Mouse (Mus musculus) mouse embryonic stem cell (cell line): ENCODE data around the gene Brap.
"Not testable (repeated sequence)": the region's sequence is repeated elsewhere in the genome, so short reads cannot be mapped to it uniquely, and the experiment has no call there.

Experiments
- in situ Hi-C, 2 experiments: fragments of 300-500 bp; cut with MboI; formaldehyde crosslinking; loops; 1 replicate in 1 of 2; 3 replicates in 1 of 2; pipeline ENCODE4 v1.14.3; 2019 to 2020; ENCODE audit warnings: low sequenced_read_pairs in 2 of 2, low pct_unique_long_range_greater_than_20kb in 1 of 2, mixed read lengths in 1 of 2; ENCODE audit not compliant: unreplicated experiment in 1 of 2

Gene Brap

GRCm38 (mm10) chr5:121664078-121664477 is 3.7 kb downstream of the Brap start:
- in situ Hi-C loops: no loop called here

GRCm38 (mm10) chr5:121664971-121665370 is 4.6 kb downstream of the Brap start:
- in situ Hi-C loops: no loop called here

DNA sequence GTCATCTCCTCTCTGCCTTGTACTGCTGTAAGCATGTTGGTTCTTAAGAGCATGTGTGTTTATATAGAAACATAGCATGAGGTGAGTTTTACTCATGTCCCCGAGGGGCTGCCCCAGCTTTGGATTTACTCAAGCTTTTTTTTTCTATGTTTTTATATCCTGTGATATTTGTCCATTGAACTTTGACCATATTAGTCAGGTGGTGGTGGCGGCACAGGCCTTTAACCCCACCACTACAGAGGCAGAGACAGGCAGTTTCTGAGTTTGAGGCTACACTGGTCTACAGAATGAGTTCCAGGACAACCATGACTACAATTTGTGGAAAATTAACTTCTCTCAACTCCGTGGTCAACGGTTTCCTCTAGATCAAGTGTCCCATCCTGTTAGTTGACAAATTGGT is 6.7 kb downstream of the Brap start:
- in situ Hi-C loops: no loop called here

GRCm38 (mm10) chr5:121668411-121668810 is 8.0 kb downstream of the Brap start:
- in situ Hi-C loops: no loop called here

GRCm38 (mm10) chr5:121670412-121670811 is 10.0 kb downstream of the Brap start:
- in situ Hi-C loops: no loop called here

- in situ Hi-C loops: no loop called here
Measured at GRCm38 (mm10) chr5:121682250-121682649, 21.9 kb downstream of the Brap start.

DNA sequence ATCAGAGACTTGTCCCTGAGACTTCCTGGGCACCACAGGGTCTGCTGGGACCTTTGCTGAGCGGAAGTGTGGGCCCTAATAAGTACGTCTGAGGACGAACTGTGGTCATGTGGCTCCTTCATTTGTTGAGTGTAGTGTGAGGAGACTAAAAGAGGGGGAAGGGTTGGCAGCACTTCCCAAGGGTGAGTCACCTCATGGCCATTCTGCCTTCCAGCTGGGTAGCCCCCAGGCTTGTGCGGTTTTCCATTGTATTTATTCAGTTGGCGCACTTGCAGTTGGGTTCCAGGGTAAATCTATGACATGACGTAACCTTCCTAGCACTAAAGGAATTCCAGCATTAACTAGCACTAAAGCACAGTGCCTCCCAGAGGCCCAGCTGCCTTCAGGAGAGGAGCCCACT is 25.1 kb downstream of the Brap start:
- in situ Hi-C loops: no loop called here

- in situ Hi-C loops: no loop called here
Measured at GRCm38 (mm10) chr5:121686113-121686898, 25.9 kb downstream of the Brap start.

DNA sequence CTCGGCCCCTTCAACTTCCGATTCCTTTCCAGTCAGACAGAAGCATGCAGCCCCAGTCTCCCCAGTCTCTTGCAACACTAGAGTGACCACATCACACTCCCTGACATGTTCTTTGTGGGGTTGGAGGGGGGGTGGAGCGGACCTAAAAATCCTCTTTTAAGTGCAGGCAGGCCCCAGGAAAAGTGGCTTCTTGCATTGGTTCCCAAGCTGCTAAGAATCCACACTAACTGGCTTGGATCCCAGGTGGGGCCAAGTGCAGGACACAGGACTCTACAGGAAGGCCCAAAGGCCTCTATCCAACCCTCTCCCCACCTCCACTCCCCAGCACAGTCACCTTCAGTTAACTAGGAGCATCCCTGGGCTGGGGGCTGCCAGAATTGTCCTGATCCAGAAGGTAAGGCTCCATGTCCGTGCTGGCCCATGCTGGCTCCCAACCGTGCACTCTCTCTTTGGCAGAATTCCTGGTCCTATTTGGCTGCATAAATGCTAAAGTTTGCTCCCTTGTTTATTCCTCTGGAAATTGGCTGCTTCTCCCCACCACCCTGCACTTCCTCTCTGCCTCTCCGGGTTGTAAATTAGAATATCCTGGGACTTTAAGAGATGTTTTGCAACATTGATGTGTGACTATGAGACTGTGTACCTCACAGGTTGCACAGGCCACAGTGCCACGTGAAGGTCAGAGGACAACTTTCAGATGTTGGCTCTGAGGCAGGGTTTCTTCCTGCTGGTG is 30.3 kb downstream of the Brap start:
- in situ Hi-C loops: no loop called here

DNA sequence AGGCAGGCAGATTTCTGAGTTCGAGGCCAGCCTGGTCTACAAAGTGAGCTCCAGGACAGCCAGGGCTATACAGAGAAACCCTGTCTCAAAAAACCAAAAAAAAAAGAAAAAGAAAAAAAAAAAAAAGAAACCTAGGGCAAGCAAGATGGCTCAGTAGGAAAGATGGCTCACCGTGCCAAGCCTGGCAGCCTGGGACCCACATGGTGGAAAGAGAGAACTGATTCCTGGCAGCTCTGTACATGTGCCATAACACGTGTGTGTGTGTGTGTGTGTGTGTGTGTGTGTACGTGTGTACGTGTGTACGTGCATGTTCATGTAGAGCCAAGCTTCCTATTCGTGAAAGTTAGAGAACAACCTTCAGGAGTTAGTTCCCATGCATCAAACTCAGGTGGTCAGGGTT is 31.1 kb downstream of the Brap start:
- in situ Hi-C loops: not testable (repeated sequence)

DNA sequence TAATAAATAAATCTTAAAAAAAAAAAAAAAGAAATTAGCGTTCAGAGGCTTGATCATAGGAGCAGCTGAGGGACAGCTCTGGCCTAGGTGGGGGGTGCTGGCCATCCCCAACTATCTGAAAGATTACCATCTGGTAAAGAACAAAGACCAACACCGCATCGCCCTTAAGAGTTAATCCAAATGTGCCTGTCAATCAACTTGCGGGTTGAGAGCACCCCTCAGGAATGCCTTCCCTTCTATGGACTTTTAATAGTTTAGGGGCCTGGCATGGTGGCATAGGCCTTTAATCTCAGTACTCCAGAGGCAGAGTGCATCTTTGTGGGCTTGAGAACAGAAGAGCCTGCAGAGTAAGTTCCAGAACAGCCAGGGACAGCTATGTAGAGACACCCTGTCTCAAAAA is 32.5 kb downstream of the Brap start:
- in situ Hi-C loops: no loop called here

GRCm38 (mm10) chr5:121696761-121697160 is 36.4 kb downstream of the Brap start:
- in situ Hi-C loops: no loop called here

DNA sequence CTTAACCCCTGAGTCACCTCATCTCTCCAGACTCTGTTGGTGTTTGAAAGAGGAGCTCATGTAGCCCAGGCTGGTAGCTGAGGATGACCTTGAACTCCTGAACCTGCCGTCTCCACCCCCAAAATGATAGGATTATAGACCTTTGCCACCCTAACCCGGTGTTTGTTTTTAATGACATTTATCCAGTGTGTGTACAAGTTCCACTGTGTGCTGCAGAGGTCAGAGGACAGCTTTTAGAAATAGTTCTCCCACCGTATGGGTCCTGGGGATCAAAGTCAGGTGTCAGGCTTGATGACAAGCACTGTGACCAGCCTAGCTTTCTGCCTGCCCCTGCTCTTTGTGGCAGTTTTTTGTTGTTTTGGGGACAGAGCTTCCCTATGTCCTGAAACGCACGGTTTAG is 39.5 kb downstream of the Brap start:
- in situ Hi-C loops: no loop called here

DNA sequence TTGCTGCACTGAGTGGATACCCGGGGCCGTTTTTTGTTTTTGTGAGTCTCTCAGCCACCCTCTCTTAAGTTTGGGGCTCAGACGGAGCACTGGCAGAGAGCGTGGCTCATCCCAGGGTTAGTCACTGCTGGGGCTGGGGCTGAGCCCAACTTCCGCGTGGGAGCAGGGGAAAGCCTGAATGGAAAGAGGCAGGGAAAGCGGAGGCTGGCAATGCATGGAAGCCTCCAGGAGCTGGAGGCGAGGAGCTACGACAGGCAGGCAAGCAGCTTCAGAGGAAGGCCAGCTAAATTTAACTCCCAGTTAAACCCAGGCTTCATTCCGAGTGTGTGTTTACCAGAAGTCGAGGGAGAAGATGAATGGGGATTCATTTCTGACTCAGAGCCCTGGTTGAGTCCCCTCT is 40.1 kb downstream of the Brap start:
- in situ Hi-C loops: no loop called here

- in situ Hi-C loops: no loop called here
Measured at GRCm38 (mm10) chr5:121701111-121701769, 40.9 kb downstream of the Brap start.

GRCm38 (mm10) chr5:121703341-121703740 is 43.0 kb downstream of the Brap start:
- in situ Hi-C loops: no loop called here

DNA sequence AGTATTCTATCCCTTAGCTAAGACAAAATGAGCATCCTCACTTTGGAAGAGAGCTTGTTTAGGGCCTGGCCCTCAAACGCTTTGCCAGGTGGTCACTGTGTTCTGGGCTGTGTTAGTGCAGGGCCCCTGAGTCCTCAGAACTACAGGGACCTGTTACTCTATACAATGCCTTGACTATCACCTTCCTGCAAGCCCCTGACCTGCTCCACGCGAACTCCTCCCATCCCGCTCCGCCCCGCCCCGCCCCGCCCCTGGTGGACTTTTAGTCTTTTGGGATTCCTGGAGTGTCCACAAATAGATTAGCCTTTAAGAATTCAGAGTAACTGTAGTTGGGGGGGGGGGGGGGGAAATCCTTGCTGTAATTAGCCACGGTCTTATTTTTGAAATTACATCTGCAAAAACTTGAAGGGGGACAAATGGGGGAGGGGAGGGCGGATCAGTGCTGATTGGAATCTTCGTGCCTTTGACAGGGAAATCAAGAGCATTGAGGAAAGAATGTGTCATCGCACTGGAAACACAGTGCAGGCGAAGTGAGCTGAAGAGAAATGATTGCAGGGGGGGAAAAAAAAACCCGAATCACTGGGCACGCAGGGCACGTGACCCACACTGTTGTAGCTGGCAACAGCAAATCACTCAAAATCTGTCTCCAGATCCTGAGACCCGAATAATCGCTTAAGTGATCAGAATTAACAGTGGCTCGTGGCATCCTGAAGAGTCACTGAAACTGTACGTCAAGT is 44.3 kb downstream of the Brap start:
- in situ Hi-C loops: no loop called here

DNA sequence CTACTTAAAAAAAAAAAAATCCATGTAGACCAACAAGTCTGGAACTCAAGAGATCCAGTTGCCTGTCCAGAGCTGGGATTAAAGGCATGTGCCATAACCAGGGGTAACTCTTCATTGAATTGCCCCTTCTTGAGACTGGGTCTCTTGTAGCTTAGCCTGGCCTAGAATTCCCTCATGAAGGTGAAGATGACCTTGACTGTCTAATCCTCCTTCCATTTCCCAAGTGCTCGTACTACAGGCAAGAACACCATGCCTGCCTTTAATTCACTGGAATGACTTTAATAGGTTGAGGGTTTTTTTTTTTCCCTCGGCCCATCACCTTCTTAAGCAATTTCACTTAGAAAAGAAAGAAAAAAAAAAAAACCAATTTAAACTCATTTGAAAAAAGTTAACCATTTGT is 50.0 kb downstream of the Brap start:
- in situ Hi-C loops: no loop called here

DNA sequence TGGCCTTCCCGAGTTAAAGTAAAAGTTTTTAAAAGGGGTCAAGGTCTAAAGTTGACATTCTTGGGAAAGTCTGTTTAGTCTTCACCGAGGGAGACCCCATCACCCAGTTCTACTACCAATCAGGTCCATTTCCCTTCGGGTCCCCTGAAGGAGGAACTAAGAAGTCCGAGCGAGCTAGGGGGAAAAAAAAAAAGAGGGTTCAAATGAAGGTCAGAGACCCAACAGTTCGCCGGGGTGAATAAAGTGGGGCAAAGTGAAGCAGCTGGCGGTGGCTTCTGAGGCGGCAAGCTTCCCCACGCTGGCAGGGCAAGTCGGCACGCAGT is 50.4 kb downstream of the Brap start:
- in situ Hi-C loops: no loop called here
